Mouse (Mus musculus): ENCODE results near the gene A030003K21Rik.
"Not testable (repeated sequence)": the region's sequence is repeated elsewhere in the genome, so short reads cannot be mapped to it uniquely, and the experiment has no call there.

Gene A030003K21Rik

DNA sequence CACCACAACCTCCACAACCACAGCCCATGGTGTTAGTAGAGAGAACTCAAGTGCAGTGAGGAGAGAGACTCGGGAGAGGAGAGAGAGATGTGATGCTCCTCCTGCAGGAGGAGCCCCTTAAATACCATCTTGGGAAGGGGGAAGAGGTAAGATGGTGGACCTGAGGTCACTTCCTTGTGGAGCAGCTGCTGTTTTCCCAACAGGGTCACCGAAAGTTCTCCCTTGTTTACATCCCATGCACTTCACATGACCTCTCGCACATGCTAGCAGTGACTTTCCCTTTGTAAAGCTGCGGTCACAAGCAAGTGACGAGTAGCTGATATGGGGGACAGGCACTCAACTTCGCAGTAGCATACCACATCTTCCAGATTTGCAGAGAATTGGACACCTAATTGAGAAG lies at the start of gene A030003K21Rik:
Gene A030003K21Rik (minus strand): TSS at position 94 of the 400 bp plus-strand sequence.
- not testable (repeated sequence) for DNase-seq

DNA sequence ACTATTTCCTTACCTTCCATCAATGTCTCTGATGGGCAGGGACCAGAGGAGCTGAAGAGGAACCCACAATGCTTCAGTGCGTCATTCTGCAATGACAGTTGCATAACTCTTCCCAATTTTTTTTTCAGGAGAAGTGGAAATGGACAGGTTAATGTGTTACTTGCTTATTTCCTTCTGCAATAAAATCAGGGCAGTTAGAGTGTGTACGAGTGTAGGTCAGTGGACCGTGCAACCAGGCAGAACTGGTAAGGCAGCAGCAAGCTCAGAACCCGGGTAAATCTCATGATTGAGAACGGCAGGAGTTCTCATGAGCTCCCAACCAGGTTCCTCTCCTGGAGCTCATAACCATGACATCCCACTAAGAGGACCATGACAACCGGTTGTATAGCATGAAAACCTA lies 48.9 kb upstream of the A030003K21Rik start:
- no peak for DNase-seq

DNA sequence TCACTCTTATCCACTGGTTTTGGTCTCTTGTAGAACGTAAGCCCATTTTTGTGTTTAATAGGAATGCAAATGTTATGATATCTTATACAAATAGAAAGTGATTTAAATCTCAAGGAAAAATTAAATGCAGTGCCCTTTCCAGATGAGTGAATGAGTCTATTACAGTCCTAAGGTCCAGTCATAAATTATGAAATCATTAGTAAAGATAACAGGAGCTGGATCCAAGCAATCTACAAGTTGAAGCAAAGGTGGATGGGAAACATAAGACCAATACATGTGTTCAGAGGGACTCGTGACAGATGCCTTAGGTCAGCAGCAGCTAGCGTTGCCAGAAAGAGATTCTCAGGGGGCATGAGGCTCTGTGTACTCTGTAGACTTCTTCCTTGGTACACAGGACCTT lies 48.4 kb upstream of the A030003K21Rik start:
- DNase-seq = no peak

DNA sequence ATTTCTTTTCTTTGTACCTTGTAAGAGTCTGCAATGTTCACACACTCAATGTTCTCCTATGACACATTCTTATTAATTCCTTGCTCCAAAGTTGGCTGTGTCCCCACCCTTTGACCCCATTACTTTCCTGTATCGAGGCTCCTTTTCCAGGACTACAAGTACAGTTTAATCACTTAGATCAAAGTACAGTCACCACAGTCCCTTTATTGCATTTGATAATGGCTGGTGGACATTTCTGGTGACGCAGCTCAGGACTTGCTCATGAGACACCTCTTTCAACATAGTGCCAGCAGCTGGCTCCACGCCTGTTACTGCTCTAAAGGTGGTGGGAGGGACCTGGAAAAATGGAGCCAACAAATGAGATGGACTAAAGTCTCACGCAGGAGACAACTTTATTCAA lies 47.9 kb upstream of the A030003K21Rik start:
- no peak for DNase-seq

DNA sequence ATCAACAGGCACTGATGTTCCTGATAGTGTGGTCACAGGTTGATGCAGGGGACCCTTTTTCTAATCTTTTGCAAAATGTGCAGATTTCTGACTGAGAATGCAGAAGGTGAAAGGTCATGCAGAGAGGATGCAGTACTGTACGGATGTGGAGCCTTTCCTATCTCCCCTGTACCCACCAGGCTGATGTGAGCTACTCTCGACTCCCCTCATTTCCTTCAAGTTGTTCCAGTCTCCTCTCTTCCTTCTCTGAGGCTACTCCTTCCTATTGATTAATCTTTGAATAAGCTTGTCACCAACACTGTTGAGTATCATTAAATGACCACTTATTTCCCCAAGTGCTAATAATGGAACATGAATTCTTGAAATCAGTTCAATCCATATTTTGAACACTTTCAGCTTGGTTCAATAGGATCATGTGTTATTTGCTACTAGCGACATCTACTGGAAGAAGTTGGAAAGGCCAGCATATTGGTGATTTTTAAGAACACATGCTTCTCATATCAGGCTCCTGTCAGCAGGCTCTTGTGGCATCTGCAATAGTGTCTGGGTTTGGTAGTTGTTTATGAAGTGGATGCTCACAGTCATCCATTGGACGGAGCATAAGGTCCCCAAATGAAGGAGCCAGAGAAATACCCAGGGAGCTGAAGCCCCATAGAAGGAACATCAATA lies 44.5 kb upstream of the A030003K21Rik start:
- no peak for DNase-seq

DNA sequence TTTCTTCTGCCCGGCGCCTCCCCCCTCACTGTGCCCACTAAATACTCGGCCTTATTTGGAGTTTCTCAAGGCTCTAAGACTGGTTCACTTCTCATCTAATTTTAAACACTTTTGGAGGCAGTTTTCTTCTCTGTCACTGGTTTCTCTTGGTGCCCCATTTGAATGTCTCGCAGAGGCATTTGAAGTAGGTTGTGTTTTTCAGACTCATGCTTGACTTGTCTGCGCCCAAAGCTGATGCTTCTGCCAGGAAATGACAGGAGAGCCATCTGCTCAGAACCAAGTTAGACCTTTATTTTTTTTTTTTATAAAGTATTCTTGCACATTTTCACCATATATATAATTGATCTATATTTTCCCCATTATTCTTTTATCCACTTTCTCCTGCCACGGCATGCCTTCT lies 43.5 kb upstream of the A030003K21Rik start:
- DNase-seq = no peak

DNA sequence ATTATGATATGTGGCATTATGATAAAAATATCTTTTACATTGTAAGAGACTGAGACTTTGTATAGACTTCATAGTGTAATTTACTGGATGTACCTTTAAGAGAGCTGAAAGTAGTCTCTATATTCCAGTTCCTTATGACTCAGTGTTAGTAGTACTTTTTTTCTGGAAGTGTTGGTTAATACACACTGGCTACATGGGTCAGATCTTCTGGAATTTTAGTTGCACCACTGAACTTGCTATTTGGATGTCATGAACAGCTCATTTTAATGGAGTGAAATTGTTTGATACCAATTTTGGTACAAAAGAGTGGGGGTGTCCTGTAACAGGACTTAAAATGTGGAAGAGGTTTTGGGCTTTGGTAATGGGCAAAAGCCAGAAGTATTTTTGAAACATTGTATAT lies 34.7 kb upstream of the A030003K21Rik start:
- no peak for DNase-seq

DNA sequence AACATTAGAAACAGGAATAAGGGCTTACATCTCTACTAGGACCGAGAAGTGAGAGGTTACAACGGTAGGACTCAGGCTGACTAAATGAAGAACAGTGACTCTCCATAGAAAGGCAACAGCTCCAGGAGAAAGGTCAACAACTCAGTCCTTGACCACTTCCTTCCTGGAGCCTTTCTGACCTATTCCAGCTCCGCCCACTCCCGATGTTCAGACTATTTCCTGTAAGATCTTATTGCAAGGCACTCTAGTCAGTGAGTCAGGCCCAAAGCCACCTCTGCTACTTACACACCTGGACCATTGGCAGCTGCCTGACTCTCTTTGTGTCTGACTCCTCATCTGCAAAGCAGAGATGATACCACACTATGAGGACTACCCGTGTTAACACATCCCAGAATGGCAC lies 32.6 kb upstream of the A030003K21Rik start:
- no peak for DNase-seq

DNA sequence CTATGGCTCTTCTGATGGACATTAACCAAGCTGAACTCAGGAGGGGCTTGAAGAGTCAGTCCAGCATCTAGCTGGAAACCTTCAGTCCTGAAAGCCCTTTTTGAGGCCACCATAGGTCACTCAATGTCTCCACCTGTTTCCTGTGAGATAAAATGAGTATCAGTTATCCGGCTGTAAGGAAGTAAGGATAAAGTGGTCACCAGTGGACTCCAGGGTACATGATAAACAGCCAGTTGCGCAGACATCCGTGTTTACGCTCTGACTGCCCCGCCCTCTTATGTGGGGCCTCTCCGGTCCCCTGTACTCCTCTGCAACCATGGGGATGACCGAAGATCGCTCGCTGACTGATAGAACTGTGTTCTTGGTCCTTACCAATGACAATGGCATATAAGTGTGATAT lies 31.2 kb upstream of the A030003K21Rik start:
- DNase-seq = no peak

DNA sequence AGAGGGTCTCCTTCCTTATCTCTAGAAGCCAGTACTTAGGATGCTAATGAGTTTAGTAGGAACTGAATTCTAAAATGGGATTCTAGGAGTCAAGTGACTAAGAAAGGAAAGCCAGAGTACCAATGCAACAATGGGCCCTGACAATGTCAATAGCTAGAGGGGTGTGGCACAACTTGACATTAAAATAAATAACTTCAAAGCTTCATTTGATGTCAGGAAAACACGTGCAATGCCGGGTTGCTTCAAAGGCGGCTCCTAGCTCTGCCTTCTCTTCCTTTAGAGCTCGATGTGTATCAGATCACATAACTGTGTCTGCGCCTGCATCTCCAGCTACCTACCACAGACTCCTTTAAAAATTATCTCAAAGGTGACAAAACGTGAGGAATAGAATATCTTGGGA lies 30.7 kb upstream of the A030003K21Rik start:
- DNase-seq = peak in 1 of 2 experiments; percentile 24

DNA sequence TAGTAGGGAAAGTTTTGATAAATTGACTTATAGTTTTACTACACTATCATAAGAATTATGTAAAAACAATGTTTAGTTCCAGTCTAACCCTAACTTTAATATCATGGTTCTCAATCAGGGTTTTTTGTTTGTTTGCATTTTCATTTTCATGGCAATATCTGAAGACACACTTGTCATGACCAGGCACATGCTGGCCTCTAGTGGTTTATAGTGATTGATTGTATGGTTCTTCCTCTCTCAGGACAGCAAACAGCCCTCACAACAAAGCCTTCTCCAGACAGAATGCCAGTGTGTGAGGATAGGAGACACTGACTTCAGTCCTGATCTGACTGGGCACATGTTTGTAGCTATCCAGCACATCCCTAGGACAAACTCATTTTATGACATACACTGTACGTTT lies 30.1 kb upstream of the A030003K21Rik start:
- DNase-seq = no peak

DNA sequence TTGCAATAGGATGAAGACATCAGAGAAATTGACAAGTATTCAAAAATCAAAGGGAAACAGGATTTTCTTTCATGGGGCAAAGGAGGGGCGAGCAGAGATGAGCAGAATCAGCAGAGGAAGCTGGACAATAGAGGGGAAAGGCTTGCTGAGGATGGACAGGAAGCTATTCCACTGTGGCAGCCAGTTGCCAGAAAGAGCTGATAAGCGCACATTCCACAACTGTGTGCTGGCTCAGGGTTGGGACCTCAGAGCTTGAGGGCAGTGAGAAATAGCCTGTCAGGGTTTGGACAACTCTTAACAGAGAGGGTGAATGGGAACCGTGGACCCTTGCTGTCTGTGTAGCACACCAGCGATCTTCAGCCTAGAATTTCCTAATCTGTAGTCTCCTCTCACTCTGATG lies 28.9 kb upstream of the A030003K21Rik start:
- DNase-seq = no peak

DNA sequence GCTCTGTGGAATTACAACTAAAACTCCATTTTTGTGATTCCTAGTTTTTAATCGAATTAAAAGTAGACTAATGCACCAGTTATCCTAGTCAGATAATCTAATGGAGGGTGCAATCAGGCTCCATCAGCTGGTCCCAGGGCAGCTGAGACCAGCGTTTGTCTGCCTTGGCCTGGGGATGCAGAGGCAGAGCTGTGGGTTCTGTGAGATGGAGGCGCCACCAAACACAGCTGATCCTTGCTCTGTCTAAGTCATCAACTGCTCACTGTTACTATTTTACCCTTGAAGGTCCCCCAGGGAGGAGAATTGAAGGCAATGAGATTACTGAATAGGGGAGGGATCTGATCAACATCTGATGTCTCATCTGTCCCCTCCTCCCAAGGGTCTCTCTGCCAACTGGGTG lies 23.2 kb upstream of the A030003K21Rik start:
- no peak for DNase-seq

DNA sequence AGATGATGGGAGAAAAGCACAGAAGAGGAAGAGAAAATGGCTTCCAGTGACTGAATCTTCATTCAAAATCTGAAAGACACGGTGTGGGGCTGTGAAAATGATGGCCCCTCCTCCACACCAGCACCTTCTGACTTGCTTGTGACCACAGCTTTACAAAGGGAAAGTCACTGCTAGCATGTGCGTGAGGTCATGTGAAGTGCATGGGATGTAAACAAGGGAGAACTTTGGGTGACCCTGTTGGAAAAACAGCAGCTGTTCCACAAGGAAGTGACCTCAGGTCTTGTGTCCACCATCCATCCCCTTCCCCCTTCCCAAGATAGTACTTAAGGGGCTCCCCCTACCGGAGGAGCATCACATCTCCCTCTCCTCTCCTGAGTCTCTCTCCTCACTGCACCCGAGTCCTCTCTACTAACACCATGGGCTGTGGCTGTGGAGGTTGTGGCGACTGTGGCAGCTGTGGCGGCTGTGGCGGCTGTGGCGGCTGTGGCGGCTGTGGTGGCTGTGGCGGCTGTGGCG lies 16.7 kb upstream of the A030003K21Rik start, which contains the start of gene Gm47955:
Gene Gm47955 (plus strand): TSS at position 417 of the 516 bp plus-strand sequence.
- DNase-seq = no peak

DNA sequence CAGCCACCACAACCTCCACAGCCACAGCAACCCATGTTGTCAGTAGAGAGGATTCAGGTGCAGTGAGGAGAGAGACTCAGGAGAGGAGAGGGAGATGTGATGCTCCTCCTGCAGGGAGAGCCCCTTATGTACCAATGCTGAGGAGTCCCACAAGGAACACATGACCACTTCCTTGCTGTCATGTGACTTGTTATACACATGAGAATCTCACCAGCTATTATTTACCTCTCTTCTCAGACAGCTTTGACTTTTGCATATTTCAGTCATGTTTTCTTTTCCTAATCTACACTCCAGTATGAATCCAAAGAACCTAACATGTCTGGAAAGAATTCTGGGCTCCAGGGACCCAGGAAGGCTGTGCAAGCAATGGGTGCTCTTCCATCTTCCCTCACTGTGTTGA lies 12.7 kb upstream of the A030003K21Rik start, which contains the start of gene Gm7544:
Gene Gm7544 (minus strand): TSS at position 101 of the 400 bp plus-strand sequence.
- not testable (repeated sequence) for DNase-seq

DNA sequence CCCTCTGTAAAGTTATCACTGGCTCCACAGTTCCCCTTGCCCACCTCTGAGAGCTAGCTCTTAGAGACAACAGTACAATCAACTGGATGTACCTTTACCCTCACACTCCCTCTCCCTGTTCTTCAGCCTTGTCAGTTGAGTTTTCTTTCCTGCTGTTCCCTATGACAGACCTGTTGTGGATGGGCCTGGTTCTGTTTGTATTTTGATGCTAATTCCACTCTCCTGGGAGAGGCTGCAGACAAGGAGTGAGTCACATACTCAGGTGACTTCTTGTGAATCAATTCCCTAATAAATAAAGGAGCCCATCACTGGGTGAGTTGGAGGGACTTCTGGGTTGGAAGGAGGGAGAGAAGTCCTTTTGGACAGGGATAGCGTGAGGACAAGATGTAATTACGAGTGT lies 5.4 kb upstream of the A030003K21Rik start:
- DNase-seq = no peak

DNA sequence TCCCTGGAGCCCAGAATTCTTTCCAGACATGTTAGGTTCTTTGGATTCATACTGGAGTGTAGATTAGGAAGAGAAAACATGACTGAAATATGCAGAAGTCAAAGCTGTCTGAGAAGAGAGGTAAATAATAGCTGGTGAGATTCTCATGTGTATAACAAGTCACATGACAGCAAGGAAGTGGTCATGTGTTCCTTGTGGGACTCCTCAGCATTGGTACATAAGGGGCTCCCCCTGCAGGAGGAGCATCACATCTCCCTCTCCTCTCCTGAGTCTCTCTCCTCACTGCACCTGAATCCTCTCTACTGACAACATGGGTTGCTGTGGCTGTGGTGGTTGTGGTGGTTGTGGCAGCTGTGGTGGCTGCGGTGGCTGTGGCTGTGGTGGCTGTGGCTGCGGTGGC lies 2.8 kb upstream of the A030003K21Rik start:
- not testable (repeated sequence) for DNase-seq

DNA sequence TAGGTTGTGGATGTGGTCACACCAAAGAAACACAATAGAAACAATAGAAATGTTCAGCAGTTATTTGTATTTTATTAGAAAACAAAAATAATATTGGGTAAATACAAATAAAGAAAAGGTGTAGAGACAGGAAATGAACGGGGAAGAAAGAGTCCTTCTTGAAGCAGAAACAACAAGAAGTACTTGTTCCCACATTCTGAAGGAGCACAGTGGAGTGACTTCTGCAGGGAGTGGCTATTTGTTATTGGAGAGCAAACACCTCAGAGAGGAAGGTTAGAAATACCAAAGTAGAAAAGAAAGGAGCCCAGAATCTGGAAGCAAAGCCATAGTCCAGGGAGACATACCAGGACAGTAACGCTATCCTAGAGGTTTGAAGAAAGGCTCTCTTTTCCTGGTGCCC lies 683 bp downstream of the A030003K21Rik start:
- DNase-seq = not testable (repeated sequence)

DNA sequence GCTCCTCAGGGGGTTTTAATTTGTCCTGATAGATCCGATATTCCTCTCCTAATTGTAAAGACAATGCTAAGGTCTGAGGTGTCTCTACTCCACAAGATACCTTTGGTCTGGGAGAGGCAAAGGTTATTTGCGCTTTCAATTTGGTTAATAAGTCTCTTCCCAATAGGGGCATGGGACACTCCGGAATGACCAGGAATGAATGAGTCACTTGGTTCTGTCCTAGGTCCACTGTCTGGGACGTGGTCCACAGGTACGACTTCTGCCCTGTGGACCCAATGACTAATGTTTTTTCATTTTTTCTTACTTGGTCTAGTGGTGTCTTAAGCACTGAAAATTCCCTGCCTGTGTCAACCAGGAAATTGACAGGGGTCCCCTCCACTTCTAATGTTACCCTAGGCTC lies 4.5 kb downstream of the A030003K21Rik start:
- no peak for DNase-seq

DNA sequence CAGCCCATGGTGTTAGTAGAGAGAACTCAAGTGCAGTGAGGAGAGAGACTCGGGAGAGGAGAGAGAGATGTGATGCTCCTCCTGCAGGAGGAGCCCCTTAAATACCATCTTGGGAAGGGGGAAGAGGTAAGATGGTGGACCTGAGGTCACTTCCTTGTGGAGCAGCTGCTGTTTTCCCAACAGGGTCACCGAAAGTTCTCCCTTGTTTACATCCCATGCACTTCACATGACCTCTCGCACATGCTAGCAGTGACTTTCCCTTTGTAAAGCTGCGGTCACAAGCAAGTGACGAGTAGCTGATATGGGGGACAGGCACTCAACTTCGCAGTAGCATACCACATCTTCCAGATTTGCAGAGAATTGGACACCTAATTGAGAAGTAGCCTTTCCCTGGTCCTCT lies 11.9 kb downstream of the A030003K21Rik start, which contains the start of gene Gm6217:
Gene Gm6217 (minus strand): TSS at position 74 of the 400 bp plus-strand sequence.
- DNase-seq = not testable (repeated sequence)

DNA sequence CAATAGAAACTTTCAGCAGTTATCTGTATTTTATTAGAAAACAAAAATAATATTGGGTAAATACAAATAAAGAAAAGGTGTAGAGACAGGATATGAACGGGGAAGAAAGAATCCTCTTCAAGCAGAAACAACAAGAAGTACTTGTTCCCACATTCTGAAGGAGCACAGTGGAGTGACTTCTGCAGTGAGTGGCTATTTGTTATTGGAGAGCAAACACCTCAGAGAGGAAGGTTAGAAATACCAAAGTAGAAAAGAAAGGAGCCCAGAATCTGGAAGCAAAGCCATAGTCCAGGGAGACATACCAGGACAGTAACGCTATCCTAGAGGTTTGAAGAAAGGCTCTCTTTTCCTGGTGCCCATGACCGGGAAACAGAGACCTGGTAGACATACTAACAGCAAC lies 12.6 kb downstream of the A030003K21Rik start:
- not testable (repeated sequence) for DNase-seq

DNA sequence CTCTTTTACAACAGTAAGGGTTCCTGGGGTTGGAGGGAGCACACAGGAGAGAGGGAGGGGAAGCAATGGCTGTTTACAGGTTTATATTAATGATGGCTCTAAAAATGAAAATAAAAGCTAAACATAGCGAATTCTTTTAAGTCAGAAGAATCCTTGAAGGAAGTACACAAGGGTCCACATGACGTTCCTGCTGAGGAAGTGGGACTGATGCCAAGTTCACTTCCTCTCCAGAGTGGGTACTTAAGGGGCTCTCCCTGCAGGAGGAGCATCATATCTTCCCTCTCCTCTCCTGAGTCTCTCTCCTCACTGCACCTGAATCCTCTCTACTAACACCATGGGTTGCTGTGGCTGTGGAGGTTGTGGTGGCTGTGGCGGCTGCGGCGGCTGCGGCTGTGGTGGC lies 18.5 kb downstream of the A030003K21Rik start, which contains the start of gene A030014E15Rik:
Gene A030014E15Rik (plus strand): TSS at position 268 of the 400 bp plus-strand sequence.
- no peak for DNase-seq

DNA sequence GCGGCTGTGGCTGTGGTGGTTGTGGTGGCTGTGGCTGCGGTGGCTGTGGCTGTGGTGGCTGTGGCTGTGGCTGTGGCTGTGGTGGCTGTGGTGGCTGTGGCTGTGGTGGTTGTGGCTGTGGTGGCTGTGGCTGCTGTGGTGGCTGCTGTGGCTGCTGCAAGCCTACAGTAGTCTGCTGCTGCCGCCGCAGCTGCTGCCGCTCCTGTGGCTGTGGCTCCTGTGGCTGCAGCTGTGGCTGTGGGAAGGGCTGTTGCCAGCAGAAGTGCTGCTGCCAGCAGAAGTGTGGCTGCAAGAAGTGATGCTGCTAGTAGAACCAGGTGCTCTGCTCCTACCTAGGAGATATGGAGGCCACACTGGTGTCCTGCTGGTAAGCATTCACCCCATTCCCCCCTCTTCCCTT lies 29.8 kb downstream of the A030003K21Rik start:
- not testable (repeated sequence) for DNase-seq

DNA sequence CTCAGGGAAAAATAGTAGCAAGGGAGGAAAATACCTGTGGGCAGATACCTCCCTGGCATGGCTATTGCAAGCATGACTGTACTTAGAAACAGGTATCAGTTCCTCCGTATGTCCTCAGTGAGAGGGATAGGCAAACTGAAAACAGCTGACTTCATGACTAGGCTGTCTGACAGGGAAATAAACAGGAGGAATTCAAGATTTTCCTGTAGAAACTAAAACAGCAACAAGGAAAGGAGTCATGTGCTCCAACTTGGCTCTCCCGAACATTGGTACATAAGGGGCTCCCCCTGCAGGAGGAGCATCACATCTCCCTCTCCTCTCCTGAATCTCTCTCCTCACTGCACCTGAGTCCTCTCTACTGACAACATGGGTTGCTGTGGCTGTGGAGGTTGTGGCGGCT lies 30.2 kb downstream of the A030003K21Rik start, which contains the start of gene A030005L19Rik:
Gene A030005L19Rik (plus strand): TSS at position 301 of the 400 bp plus-strand sequence.
- peak in 1 of 2 experiments; percentile 6 for DNase-seq
